In genomic region chr4:149484566-149484965, GRCm38 (mm10) we compare ENCODE assay signal across 8 mouse cellular contexts. TPM values are rescaled to one million over a fixed set of nuclear protein-coding genes. Genes with fewer than 3 reads are reported as not detected.
A peak's percentile ranks its signal among the peaks of the same experiment; 100 is the strongest.
DNase-seq lines count a peak whose midpoint lies in the region; ATAC-seq and TF ChIP-seq lines count a peak whose summit lies in the region.

No protein-coding gene starts in this region.

- H3K4me3 ChIP-seq in heart, postnatal 0 days (ENCODE audit: low read depth, low read length) = peak overlapping the region; percentile 77
- peak overlapping the region; percentile 80 for H3K4me3 ChIP-seq in midbrain, embryonic 10.5 days

- no peaks in the 10 kb centered on the region for H3K27me3 ChIP-seq in heart, postnatal 0 days (ENCODE audit: control insufficient read depth, insufficient read depth, low read length)
- H3K27me3 ChIP-seq in midbrain, embryonic 10.5 days (ENCODE audit: low read depth, poor library complexity, severe bottlenecking) = no peaks in the 10 kb centered on the region

- peak; percentile 45 for ATAC-seq in heart, postnatal 0 days (ENCODE audit: insufficient read depth, low read depth)
- no peak for ATAC-seq in CD4-positive, CD25-positive, alpha-beta regulatory T cell, adult 4 months

- WGBS in heart, postnatal 0 days = 32% methylated on average over 3 of the region's 3 CpGs
- 61% methylated on average over 3 of the region's 3 CpGs for WGBS in midbrain, embryonic 10.5 days

- peak overlapping the region; percentile 84 for H3K4me2 ChIP-seq in heart, postnatal 0 days (ENCODE audit: low read depth, low read length)

- peak; percentile 9 to 10 for DNase-seq in layer of hippocampus, adult 18-20 months (ENCODE audit: low spot score in 2 of 2)
- no peak for DNase-seq in layer of hippocampus, adult 11-12 months (ENCODE audit: low spot score)
- DNase-seq in brain, adult 2 months (ENCODE audit: low read depth, low spot score) = peak; percentile 36
- peak; percentile 35 for DNase-seq in heart, postnatal 0 days (ENCODE audit: low spot score)
- DNase-seq in midbrain, embryonic 10.5 days (ENCODE audit: low spot score) = no peak
- no peak for DNase-seq in c-Kit-positive CD71-positive TER-119-positive erythroid progenitor cells, embryonic 14.5 days (ENCODE audit: low spot score)
- no peak for DNase-seq in embryo, embryonic 11 days

- no peak for TF ChIP-seq EP300 in heart, postnatal 0 days (IDR thresholded peaks at IDR 0.05; ENCODE audit: low read depth)

- peaks cover 30% of the 10 kb centered on the region for H3K36me3 ChIP-seq in heart, postnatal 0 days (replicated peaks; ENCODE audit: control insufficient read depth, insufficient read depth, low read length)
- peaks cover 30% of the 10 kb centered on the region for H3K36me3 ChIP-seq in midbrain, embryonic 10.5 days

- H3K4me1 ChIP-seq in heart, postnatal 0 days (ENCODE audit: control insufficient read depth, insufficient read depth) = peaks cover 14% of the 10 kb centered on the region
- H3K4me1 ChIP-seq in midbrain, embryonic 10.5 days = peaks cover 31% of the 10 kb centered on the region

- peak overlapping the region; percentile 76 for H3K9ac ChIP-seq in heart, postnatal 0 days (replicated peaks; ENCODE audit: low read depth, low read length)

- H3K9me3 ChIP-seq in heart, postnatal 0 days (replicated peaks; ENCODE audit: control insufficient read depth, low read length) = no peaks in the 10 kb centered on the region
- no peaks in the 10 kb centered on the region for H3K9me3 ChIP-seq in midbrain, embryonic 10.5 days (replicated peaks)

- TF ChIP-seq CTCF in heart, postnatal 0 days (IDR thresholded peaks at IDR 0.05; ENCODE audit: low read depth) = no peak

- H3K27ac ChIP-seq in heart, postnatal 0 days (ENCODE audit: low read depth) = peak overlapping the region; percentile 88
- peak overlapping the region; percentile 89 for H3K27ac ChIP-seq in midbrain, embryonic 10.5 days (replicated peaks)

RNA-seq across cellular contexts. Expression of gene Nmnat1, which starts 0.4 kb away (rescaled TPM):
- total RNA-seq in layer of hippocampus, adult 18-20 months (2021) = 1 to 10 TPM; 7.7 to 9.5 TPM
- 15.3 and 15.9 TPM in 2 replicates for total RNA-seq in heart, postnatal 0 days (2014; rRNA removed; ENCODE audit: low replicate concordance)
- polyA plus RNA-seq in heart, postnatal 0 days (2015; fragmentation: Nextera tagmentation; extraction: Ambion mirVana) = 14.4 and 16.8 TPM in 2 replicates
- polyA plus RNA-seq in midbrain, embryonic 10.5 days (2016; fragmentation: Nextera tagmentation; extraction: Ambion mirVana) = 16.2 and 18.8 TPM in 2 replicates
- polyA plus RNA-seq in CD4-positive, CD25-positive, alpha-beta regulatory T cell, adult 4 months (2017; shearing (Covaris generic)) = 1 to 10 TPM; 7.3 to 8.2 TPM

RNA-seq across cellular contexts. Expression of gene Lzic, which starts 0.5 kb away (rescaled TPM):
- total RNA-seq in layer of hippocampus, adult 18-20 months (2021) = 10 to 100 TPM; 14.1 to 14.2 TPM
- 33.7 and 34.8 TPM in 2 replicates for total RNA-seq in heart, postnatal 0 days (2014; rRNA removed; ENCODE audit: low replicate concordance)
- polyA plus RNA-seq in heart, postnatal 0 days (2015; fragmentation: Nextera tagmentation; extraction: Ambion mirVana) = 27.2 and 28.4 TPM in 2 replicates
- polyA plus RNA-seq in midbrain, embryonic 10.5 days (2016; fragmentation: Nextera tagmentation; extraction: Ambion mirVana) = 48.5 and 48.9 TPM in 2 replicates
- polyA plus RNA-seq in CD4-positive, CD25-positive, alpha-beta regulatory T cell, adult 4 months (2017; shearing (Covaris generic)) = 10 to 100 TPM; 29.0 to 43.3 TPM

RNA-seq across cellular contexts. Expression of gene Tmem274, which starts 7.4 kb away (rescaled TPM):
- not detected for total RNA-seq in layer of hippocampus, adult 18-20 months (2021)
- not detected in 2 replicates for total RNA-seq in heart, postnatal 0 days (2014; rRNA removed; ENCODE audit: low replicate concordance)
- polyA plus RNA-seq in heart, postnatal 0 days (2015; fragmentation: Nextera tagmentation; extraction: Ambion mirVana) = 0.19 and 0.21 TPM in 2 replicates
- polyA plus RNA-seq in midbrain, embryonic 10.5 days (2016; fragmentation: Nextera tagmentation; extraction: Ambion mirVana) = 0.41 and 0.55 TPM in 2 replicates
- polyA plus RNA-seq in CD4-positive, CD25-positive, alpha-beta regulatory T cell, adult 4 months (2017; shearing (Covaris generic)) = under 1 TPM in 1 of 2 experiments, not detected in 1; 0.73 TPM

RNA-seq across cellular contexts. Expression of gene Rbp7, which starts 29.8 kb away (rescaled TPM):
- total RNA-seq in layer of hippocampus, adult 18-20 months (2021) = not detected
- 2.2 and 6.0 TPM in 2 replicates for total RNA-seq in heart, postnatal 0 days (2014; rRNA removed; ENCODE audit: low replicate concordance)
- 64.1 and 74.2 TPM in 2 replicates for polyA plus RNA-seq in heart, postnatal 0 days (2015; fragmentation: Nextera tagmentation; extraction: Ambion mirVana)
- polyA plus RNA-seq in midbrain, embryonic 10.5 days (2016; fragmentation: Nextera tagmentation; extraction: Ambion mirVana) = not detected in 2 replicates
- not detected for polyA plus RNA-seq in CD4-positive, CD25-positive, alpha-beta regulatory T cell, adult 4 months (2017; shearing (Covaris generic))

RNA-seq across cellular contexts. Expression of gene Ctnnbip1, which starts 33.5 kb away (rescaled TPM):
- 10 to 100 TPM; 29.6 to 33.4 TPM for total RNA-seq in layer of hippocampus, adult 18-20 months (2021)
- total RNA-seq in heart, postnatal 0 days (2014; rRNA removed; ENCODE audit: low replicate concordance) = 31.8 and 35.9 TPM in 2 replicates
- polyA plus RNA-seq in heart, postnatal 0 days (2015; fragmentation: Nextera tagmentation; extraction: Ambion mirVana) = 46.3 and 53.6 TPM in 2 replicates
- 54.8 and 56.6 TPM in 2 replicates for polyA plus RNA-seq in midbrain, embryonic 10.5 days (2016; fragmentation: Nextera tagmentation; extraction: Ambion mirVana)
- under 1 TPM; 0.35 to 0.39 TPM for polyA plus RNA-seq in CD4-positive, CD25-positive, alpha-beta regulatory T cell, adult 4 months (2017; shearing (Covaris generic))

Comparison
In these comparisons a context has a peak if more than half of its experiments do, and no peak if none do; other contexts are left out.
1. DNase-seq: peak in layer of hippocampus, adult 18-20 months (2 of 2), brain, adult 2 months (single experiment) and heart, postnatal 0 days (single experiment); none in layer of hippocampus, adult 11-12 months (single experiment), midbrain, embryonic 10.5 days (single experiment), c-Kit-positive CD71-positive TER-119-positive erythroid progenitor cells, embryonic 14.5 days (single experiment) and embryo, embryonic 11 days (single experiment).